Mouse (Mus musculus): ENCODE measurements around the gene Zfp609. TPM values are rescaled to one million over a fixed set of nuclear protein-coding genes. Genes with fewer than 3 reads are reported as not detected.
A peak's percentile ranks its signal among the peaks of the same experiment; 100 is the strongest.

Zfp609 gene
- total and polyA plus RNA-seq, 3 experiments, result 8.7 to 25.5 (median 23.7) TPM

DNA sequence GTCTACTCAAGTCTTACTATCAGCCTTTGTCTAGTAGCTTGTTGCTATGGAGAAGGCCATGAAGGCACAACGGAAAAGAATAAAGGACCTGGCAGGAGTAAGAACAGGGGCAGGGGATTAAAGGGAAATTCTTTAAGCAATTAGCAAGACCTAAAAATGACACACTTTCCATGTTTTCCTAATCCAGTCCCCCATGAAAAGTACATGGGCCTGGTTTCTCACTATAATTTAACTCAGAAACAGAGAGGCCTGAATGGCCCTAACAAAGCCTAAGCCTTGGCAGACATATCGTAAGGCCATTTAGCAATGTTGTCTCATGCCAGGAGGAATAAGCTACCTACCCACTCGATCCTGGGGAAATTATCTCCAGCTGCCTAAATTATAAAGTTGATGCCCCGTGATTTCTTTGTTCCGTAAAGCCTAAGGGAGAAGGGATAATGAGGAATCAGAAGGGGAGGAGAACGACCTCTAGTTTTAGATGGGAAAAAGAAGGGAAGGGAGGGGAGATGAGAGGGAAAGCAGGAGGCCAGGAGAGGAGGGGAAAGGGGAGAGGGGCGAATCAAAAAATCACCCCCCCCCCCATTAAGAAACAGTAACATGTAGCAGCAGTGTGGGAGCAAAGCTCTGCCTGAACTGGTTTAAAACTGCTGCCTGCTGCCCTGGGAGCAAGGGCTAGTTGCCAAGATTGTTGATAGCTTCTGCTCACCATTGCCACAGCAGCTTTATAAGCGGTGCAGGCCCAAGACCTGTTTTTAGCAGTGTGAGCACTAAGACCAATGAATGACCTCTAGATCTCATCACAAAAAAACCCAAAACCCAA is 102.7 kb downstream of the Zfp609 start:
- TF ChIP-seq CTCF (IDR thresholded peaks at IDR 0.05) (no peak), EP300 (IDR thresholded peaks at IDR 0.05; ENCODE audit: insufficient read depth, low read depth, low read length) (no peak), POLR2A (IDR thresholded peaks at IDR 0.05; ENCODE audit: insufficient read depth, low read depth, low read length) (no peak)
- Histone ChIP-seq H3K4me3 (no peak overlapping the region), H3K27ac (peak overlapping the region; percentile 77), H3K79me2 (replicated peaks; ENCODE audit: control insufficient read depth, insufficient read depth, low read length) (0 out of 2 replicates have a peak, but pooled peaks cover 3% of the 10 kb centered on the region), H3K9ac (ENCODE audit: low read depth, low read length) (peak overlapping the region; percentile 51; the same call in 1 of the 2 replicates), H3K4me1 (ENCODE audit: control insufficient read depth, insufficient read depth, low read length) (peaks cover 20% of the 10 kb centered on the region), H3K36me3 (ENCODE audit: control insufficient read depth, insufficient read depth, low read length) (peaks cover 14% of the 10 kb centered on the region), H3K27me3 (ENCODE audit: control insufficient read depth, insufficient read depth, low read length) (no peaks in the 10 kb centered on the region)
- WGBS, result 40% methylated on average over 8 of the region's 8 CpGs
- DNase-seq, result peak; percentile 49 to 68
- intact Hi-C loops (cut with DNase I), result no loop called here

DNA sequence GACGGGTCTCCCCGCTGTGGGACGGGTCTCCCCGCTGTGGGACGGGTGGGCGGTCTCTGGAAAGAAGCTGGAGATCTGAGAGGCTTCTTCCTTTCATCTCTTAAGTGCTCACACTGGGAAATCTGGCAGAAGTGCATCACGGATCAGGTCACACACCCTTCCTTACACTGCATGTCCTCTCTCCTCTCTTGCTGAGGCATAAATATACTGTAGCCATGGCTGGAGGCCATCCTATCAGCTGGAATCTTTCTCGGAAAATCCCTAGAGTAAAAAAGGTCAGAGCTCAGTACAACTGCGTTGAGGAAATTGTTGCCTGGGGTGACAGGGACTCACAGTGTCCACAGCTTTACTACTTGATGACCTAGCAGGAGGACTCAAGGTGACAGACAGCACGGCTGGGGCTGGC is 106.2 kb downstream of the Zfp609 start:
- intact Hi-C loops (cut with DNase I), result no loop called here
- H3K27ac ChIP-seq, result peak overlapping the region; percentile 67
- peaks cover 18% of the 10 kb centered on the region for H3K4me1 ChIP-seq (ENCODE audit: control insufficient read depth, insufficient read depth, low read length)
- H3K27me3 ChIP-seq (ENCODE audit: control insufficient read depth, insufficient read depth, low read length), result no peaks in the 10 kb centered on the region
- H3K4me3 ChIP-seq, result no peak overlapping the region
- H3K9ac ChIP-seq (ENCODE audit: low read depth, low read length), result no peak overlapping the region
- TF ChIP-seq EP300 (IDR thresholded peaks at IDR 0.05; ENCODE audit: insufficient read depth, low read depth, low read length) (no peak), POLR2A (IDR thresholded peaks at IDR 0.05; ENCODE audit: insufficient read depth, low read depth, low read length) (no peak), CTCF (IDR thresholded peaks at IDR 0.05) (no peak)
- peaks cover 5% of the 10 kb centered on the region; the same call in 1 of the 2 replicates for H3K79me2 ChIP-seq (replicated peaks; ENCODE audit: control insufficient read depth, insufficient read depth, low read length)
- peak in 1 of 2 experiments; percentile 54 for DNase-seq
- WGBS, result 23% methylated on average over 10 of the region's 10 CpGs
- H3K36me3 ChIP-seq (ENCODE audit: control insufficient read depth, insufficient read depth, low read length), result peaks cover 11% of the 10 kb centered on the region

DNA sequence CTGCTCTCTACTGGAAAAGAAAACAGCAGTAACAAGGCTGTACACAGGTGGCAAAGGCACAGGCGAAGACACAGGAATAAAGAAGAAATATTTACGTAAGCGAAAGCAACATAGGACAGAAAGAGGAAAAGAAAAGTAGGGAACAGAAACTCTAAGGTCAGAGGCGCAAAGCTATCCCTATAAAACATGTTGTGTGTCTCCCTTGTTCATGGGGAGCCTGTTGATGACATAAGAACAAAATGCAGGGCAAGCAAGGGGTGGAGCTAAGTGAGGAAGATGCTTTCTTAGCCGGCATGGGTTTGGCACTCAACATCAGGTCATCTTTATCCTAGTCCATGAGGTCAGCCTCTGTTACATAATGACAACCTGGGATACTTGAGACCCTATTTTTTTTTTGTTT is 109.2 kb downstream of the Zfp609 start:
- Histone ChIP-seq H3K4me1 (ENCODE audit: control insufficient read depth, insufficient read depth, low read length) (peaks cover 11% of the 10 kb centered on the region), H3K27ac (no peak overlapping the region), H3K4me3 (no peak overlapping the region), H3K27me3 (ENCODE audit: control insufficient read depth, insufficient read depth, low read length) (no peaks in the 10 kb centered on the region), H3K79me2 (replicated peaks; ENCODE audit: control insufficient read depth, insufficient read depth, low read length) (peaks cover 5% of the 10 kb centered on the region; the same call in 1 of the 2 replicates), H3K9ac (ENCODE audit: low read depth, low read length) (no peak overlapping the region), H3K36me3 (ENCODE audit: control insufficient read depth, insufficient read depth, low read length) (peaks cover 6% of the 10 kb centered on the region)
- DNase-seq, result no peak
- no peak for TF ChIP-seq EP300 (IDR thresholded peaks at IDR 0.05; ENCODE audit: insufficient read depth, low read depth, low read length)
- TF ChIP-seq POLR2A (IDR thresholded peaks at IDR 0.05; ENCODE audit: insufficient read depth, low read depth, low read length), result no peak
- intact Hi-C loops (cut with DNase I), result no loop called here
- 82% methylated on average over 5 of the region's 5 CpGs for WGBS

DNA sequence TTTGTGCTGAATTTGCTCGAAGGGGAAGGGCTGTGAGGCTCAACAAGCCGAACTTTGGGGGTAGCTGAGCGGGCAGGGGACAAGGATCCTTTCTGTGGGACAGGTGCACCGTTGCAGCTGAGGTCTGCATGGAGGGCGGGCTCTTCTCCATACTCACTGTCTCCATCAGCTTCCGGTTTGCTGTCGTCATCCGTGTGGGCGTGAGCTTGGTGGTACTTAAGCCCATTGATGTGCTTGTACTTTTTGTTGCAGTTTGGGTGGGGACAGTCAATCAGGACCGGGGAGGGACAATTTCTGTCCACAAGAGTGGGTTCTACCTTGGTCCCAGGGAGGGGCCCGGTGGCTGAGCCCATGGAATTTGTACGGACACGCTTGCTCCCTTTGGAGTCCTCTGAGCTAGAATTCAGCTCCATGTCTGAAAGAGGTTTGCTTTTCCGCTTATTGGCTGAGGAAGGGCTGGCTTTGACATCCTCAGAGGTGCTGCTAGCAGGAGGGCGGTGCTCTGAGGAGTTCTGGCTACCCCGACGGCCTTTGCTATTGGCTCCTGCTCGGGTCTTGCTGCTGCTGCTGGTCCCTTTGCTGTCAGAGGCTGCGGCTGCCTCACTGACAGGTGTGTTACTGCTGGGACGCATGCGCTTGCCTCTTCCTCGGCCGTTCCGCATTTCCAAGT is 123.3 kb downstream of the Zfp609 start:
- Histone ChIP-seq H3K36me3 (ENCODE audit: control insufficient read depth, insufficient read depth, low read length) (no peaks in the 10 kb centered on the region), H3K4me3 (no peak overlapping the region), H3K9ac (ENCODE audit: low read depth, low read length) (no peak overlapping the region), H3K79me2 (replicated peaks; ENCODE audit: control insufficient read depth, insufficient read depth, low read length) (no peaks in the 10 kb centered on the region), H3K27me3 (ENCODE audit: control insufficient read depth, insufficient read depth, low read length) (no peaks in the 10 kb centered on the region), H3K27ac (no peak overlapping the region), H3K4me1 (ENCODE audit: control insufficient read depth, insufficient read depth, low read length) (no peaks in the 10 kb centered on the region)
- no peak for DNase-seq
- intact Hi-C loops (cut with DNase I), result no loop called here
- WGBS, result 90% methylated on average over 24 of the region's 24 CpGs
- TF ChIP-seq POLR2A (IDR thresholded peaks at IDR 0.05; ENCODE audit: insufficient read depth, low read depth, low read length) (no peak), EP300 (IDR thresholded peaks at IDR 0.05; ENCODE audit: insufficient read depth, low read depth, low read length) (no peak), CTCF (IDR thresholded peaks at IDR 0.05) (no peak)

DNA sequence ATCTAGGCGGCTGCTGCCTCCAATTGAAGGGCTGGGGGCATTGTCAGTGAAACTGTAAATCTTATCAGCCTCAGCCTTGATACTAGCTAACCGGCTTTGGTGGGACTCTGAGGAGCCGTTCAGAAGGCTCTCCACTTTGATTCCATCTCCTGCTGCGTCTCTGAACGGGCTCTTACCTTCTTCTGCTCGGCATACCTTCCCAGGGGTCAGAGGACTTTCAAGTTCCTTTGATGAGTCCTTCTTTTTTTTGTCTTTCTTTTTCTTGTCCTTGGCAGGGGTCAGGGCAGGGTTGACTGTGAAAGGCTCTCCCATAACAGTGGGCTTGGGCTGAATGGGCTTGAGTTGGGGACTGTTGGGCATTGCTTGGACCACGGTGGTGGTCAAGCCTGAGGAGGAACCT is 124.1 kb downstream of the Zfp609 start:
- Histone ChIP-seq H3K79me2 (replicated peaks; ENCODE audit: control insufficient read depth, insufficient read depth, low read length) (no peaks in the 10 kb centered on the region), H3K36me3 (ENCODE audit: control insufficient read depth, insufficient read depth, low read length) (no peaks in the 10 kb centered on the region; the same call in 1 of the 2 replicates), H3K9ac (ENCODE audit: low read depth, low read length) (no peak overlapping the region), H3K27me3 (ENCODE audit: control insufficient read depth, insufficient read depth, low read length) (no peaks in the 10 kb centered on the region), H3K4me3 (no peak overlapping the region), H3K4me1 (ENCODE audit: control insufficient read depth, insufficient read depth, low read length) (no peaks in the 10 kb centered on the region), H3K27ac (no peak overlapping the region)
- DNase-seq, result no peak
- TF ChIP-seq EP300 (IDR thresholded peaks at IDR 0.05; ENCODE audit: insufficient read depth, low read depth, low read length), result no peak
- no peak for TF ChIP-seq CTCF (IDR thresholded peaks at IDR 0.05)
- TF ChIP-seq POLR2A (IDR thresholded peaks at IDR 0.05; ENCODE audit: insufficient read depth, low read depth, low read length), result no peak
- intact Hi-C loops (cut with DNase I), result no loop called here
- 83% methylated on average over 7 of the region's 7 CpGs for WGBS

DNA sequence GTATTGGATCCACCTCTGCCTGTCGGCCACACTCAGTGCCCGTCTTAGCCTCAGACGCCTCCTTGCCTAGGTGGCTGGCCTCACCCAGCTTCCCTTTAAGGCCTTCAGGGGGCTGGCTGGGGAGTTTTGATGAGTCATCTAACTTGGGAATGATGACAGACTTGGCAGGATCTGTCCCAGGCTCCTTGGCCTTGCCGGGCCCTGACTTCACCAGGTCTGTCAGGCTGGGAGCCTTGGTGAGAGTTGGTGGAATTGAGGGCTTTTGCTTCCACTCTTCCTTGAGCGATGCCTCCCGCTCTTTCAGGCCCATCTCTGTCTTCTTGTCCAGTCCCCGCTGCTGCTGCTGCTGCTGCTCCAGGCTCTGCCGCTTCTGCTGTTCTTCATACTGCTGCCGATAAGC is 125.1 kb downstream of the Zfp609 start:
- Histone ChIP-seq H3K27ac (no peak overlapping the region), H3K4me1 (ENCODE audit: control insufficient read depth, insufficient read depth, low read length) (peaks cover under 1% of the 10 kb centered on the region; the same call in 1 of the 2 replicates), H3K4me3 (no peak overlapping the region), H3K9ac (ENCODE audit: low read depth, low read length) (no peak overlapping the region), H3K36me3 (ENCODE audit: control insufficient read depth, insufficient read depth, low read length) (peaks cover 3% of the 10 kb centered on the region), H3K27me3 (ENCODE audit: control insufficient read depth, insufficient read depth, low read length) (no peaks in the 10 kb centered on the region), H3K79me2 (replicated peaks; ENCODE audit: control insufficient read depth, insufficient read depth, low read length) (no peaks in the 10 kb centered on the region)
- intact Hi-C loops (cut with DNase I), result no loop called here
- TF ChIP-seq EP300 (IDR thresholded peaks at IDR 0.05; ENCODE audit: insufficient read depth, low read depth, low read length), result no peak
- TF ChIP-seq POLR2A (IDR thresholded peaks at IDR 0.05; ENCODE audit: insufficient read depth, low read depth, low read length), result no peak
- TF ChIP-seq CTCF (IDR thresholded peaks at IDR 0.05), result no peak
- DNase-seq, result no peak
- WGBS, result 75% methylated on average over 9 of the region's 9 CpGs

All from heart, adult 2 months (tissue).